Mouse (Mus musculus) embryonic fibroblast, embryonic 13.5 days (primary cell): ENCODE results near the gene Tmem160. TPM values are rescaled to one million over a fixed set of nuclear protein-coding genes. Genes with fewer than 3 reads are reported as not detected.

ENCODE experiments used
- H3K27ac ChIP-seq: 2 replicates; pipeline ENCODE4 v1.5.1; 2012; ENCODE audit warnings: low read length, control low read depth, inconsistent platforms; ENCODE audit not compliant: insufficient read depth
- H3K4me1 ChIP-seq: 2 replicates; pipeline ENCODE4 v1.6.1; 2011; ENCODE audit warnings: low read length; ENCODE audit not compliant: control insufficient read depth, insufficient read depth
- H3K4me3 ChIP-seq: 2 replicates; pipeline ENCODE4 v1.5.1; 2011; ENCODE audit warnings: mild to moderate bottlenecking, control low read depth, low read length; ENCODE audit not compliant: insufficient read depth
- CTCF ChIP-seq: IDR thresholded peaks from 2 replicates; pipeline ENCODE4 v1.5.1; 2011; ENCODE audit warnings: mild to moderate bottlenecking, control low read depth, low read length, moderate library complexity, borderline replicate concordance; ENCODE audit not compliant: insufficient read depth
- POLR2A ChIP-seq: IDR thresholded peaks from 2 replicates; pipeline ENCODE4 v1.6.1; 2011; ENCODE audit warnings: low read depth, mild to moderate bottlenecking, control low read depth, low read length, moderate library complexity
- polyA plus RNA-seq: library from polyadenylated mRNA; stranded (reverse); fragments of >200 nt; gene quantifications from 2 replicates; pipeline ENCODE4 v1.2.4, GENCODE M21; 2011; ENCODE audit warnings: low read depth; ENCODE audit not compliant: missing spikeins, insufficient read length

The Tmem160 gene
- polyA plus RNA-seq, 1 experiment = 19.0 TPM

DNA sequence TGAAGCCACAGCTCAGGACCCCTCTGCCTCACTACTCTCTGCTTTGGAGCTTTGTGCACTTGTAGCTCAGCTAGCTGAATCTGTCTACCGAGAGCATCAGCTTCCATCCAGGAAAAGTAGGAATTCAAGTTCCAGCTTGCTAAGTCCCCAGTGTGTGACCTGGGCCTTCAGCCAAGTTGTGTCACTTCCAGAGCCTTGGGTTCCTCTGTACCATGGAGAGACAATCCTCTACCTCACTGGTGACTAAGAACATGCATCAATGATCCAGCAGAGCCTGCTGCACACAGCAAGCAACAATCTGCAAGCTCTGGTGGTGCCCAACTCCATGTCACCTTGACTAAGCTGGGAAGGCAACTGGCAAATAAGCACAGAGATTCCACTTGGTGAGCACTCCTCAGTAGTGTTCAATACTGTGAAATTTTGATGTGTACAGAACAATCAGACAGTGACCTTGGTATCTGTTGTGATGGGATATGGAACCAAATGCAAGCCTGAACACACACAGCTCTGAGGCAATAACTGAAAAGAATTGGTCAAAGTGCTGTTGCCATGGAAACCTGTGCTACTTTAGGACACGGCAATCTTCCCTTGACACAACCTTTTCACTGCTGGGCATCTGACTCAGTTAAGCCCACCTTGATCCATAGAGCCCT, 52.1 kb downstream of the Tmem160 start:
- Histone ChIP-seq H3K27ac (no peak overlapping the region), H3K4me3 (no peak overlapping the region), H3K4me1 (no peaks in the 10 kb centered on the region)
- TF ChIP-seq POLR2A (no peak), CTCF (no peak)

Other genes starting within 250 kb of the Tmem160 start
- 6.6 and 8.4 TPM in 2 replicates for gene Dhx34, start 230.7 kb upstream of the Tmem160 start, polyA plus RNA-seq
- 0.19 TPM in 1 of 2 replicates, not detected in the other for gene C5ar2, start 208.6 kb upstream of the Tmem160 start, polyA plus RNA-seq
- gene C5ar1, start 193.2 kb upstream of the Tmem160 start, polyA plus RNA-seq = 0.60 and 5.3 TPM in 2 replicates
- gene Inafm1, start 179.2 kb upstream of the Tmem160 start, polyA plus RNA-seq = 11.1 and 11.6 TPM in 2 replicates
- 66.0 and 70.9 TPM in 2 replicates for gene Ccdc9, start 166.0 kb upstream of the Tmem160 start, polyA plus RNA-seq
- gene Bbc3, start 144.4 kb upstream of the Tmem160 start, polyA plus RNA-seq = 15.8 and 19.9 TPM in 2 replicates
- gene Sae1, start 65.0 kb upstream of the Tmem160 start, polyA plus RNA-seq = 125 and 133 TPM in 2 replicates
- 27.0 and 29.4 TPM in 2 replicates for gene Zc3h4, start 51.9 kb upstream of the Tmem160 start, polyA plus RNA-seq
- gene Npas1, start 24.9 kb downstream of the Tmem160 start, polyA plus RNA-seq = not detected in 2 replicates
- gene Arhgap35, start 162.2 kb downstream of the Tmem160 start, polyA plus RNA-seq = 68.4 and 71.0 TPM in 2 replicates
- gene Ceacam15, start 222.9 kb downstream of the Tmem160 start, polyA plus RNA-seq = not detected in 2 replicates